Mouse (Mus musculus): ENCODE data around the gene Fsd1.

- TF ChIP-seq CTCF (IDR thresholded peaks at IDR 0.05): no peak
- TF ChIP-seq EP300 (IDR thresholded peaks at IDR 0.05): no peak
Observed at GRCm38 (mm10) chr17:56017848-56018247, 31.5 kb downstream of the Fsd1 start.

All from lung, postnatal 0 days (tissue).